Mouse (Mus musculus): ENCODE measurements around the gene Ism2. TPM values are rescaled to one million over a fixed set of nuclear protein-coding genes. Genes with fewer than 3 reads are reported as not detected.
"Not testable (repeated sequence)": the region's sequence is repeated elsewhere in the genome, so short reads cannot be mapped to it uniquely, and the experiment has no call there.

Gene Ism2
- total and polyA plus RNA-seq, 3 experiments, result 0.05 TPM; not detected in 2

GRCm38 (mm10) chr12:87327610-87328009 lies 28.1 kb upstream of the Ism2 start:
- DNase-seq (ENCODE audit: low spot score) (no peak), ATAC-seq (ENCODE audit: extremely low read depth, insufficient number of reproducible peaks, low FRiP score, poor library complexity, severe bottlenecking) (no peak)
- no peaks in the 10 kb centered on the region for H3K27me3 ChIP-seq (ENCODE audit: insufficient read depth, low read length)
- no peak for TF ChIP-seq GATA2 (IDR thresholded peaks at IDR 0.05; ENCODE audit: borderline replicate concordance, low read depth, low read length)
- TF ChIP-seq GATA1 (IDR thresholded peaks at IDR 0.05; ENCODE audit: borderline replicate concordance, low read length), result no peak
- no peak for TF ChIP-seq CTCF (IDR thresholded peaks at IDR 0.05; ENCODE audit: low read depth, low read length)
- no peak for TF ChIP-seq TAL1 (conservative IDR thresholded peaks at IDR 0.05; ENCODE audit: low read depth, low read length)
- no peak for TF ChIP-seq POLR2AphosphoS5 (IDR thresholded peaks at IDR 0.05; ENCODE audit: insufficient replicate concordance, low read depth, low read length)
- H3K9me3 ChIP-seq (replicated peaks), result no peaks in the 10 kb centered on the region
- H3K36me3 ChIP-seq (replicated peaks), result peaks cover 78% of the 10 kb centered on the region
- no peak overlapping the region for H3K4me3 ChIP-seq (ENCODE audit: low read depth, low read length)
- peaks cover 24% of the 10 kb centered on the region for H3K4me1 ChIP-seq (ENCODE audit: insufficient read depth, low read depth, low read length)

- no peak for ATAC-seq (ENCODE audit: extremely low read depth, insufficient number of reproducible peaks, low FRiP score, poor library complexity, severe bottlenecking)
- Histone ChIP-seq H3K9me3 (replicated peaks) (no peaks in the 10 kb centered on the region), H3K27me3 (ENCODE audit: insufficient read depth, low read length) (no peaks in the 10 kb centered on the region), H3K4me1 (ENCODE audit: insufficient read depth, low read depth, low read length) (peaks cover 13% of the 10 kb centered on the region), H3K36me3 (replicated peaks) (peaks cover 70% of the 10 kb centered on the region), H3K4me3 (ENCODE audit: low read depth, low read length) (no peak overlapping the region)
- TF ChIP-seq GATA1 (IDR thresholded peaks at IDR 0.05; ENCODE audit: borderline replicate concordance, low read length) (no peak), GATA2 (IDR thresholded peaks at IDR 0.05; ENCODE audit: borderline replicate concordance, low read depth, low read length) (no peak), CTCF (IDR thresholded peaks at IDR 0.05; ENCODE audit: low read depth, low read length) (no peak), POLR2AphosphoS5 (IDR thresholded peaks at IDR 0.05; ENCODE audit: insufficient replicate concordance, low read depth, low read length) (no peak), TAL1 (conservative IDR thresholded peaks at IDR 0.05; ENCODE audit: low read depth, low read length) (no peak)
- DNase-seq (ENCODE audit: low spot score), result no peak
Measured at GRCm38 (mm10) chr12:87325452-87325851, 25.9 kb upstream of the Ism2 start.

GRCm38 (mm10) chr12:87319229-87319628 lies 19.7 kb upstream of the Ism2 start:
- DNase-seq (ENCODE audit: low spot score), result no peak
- Histone ChIP-seq H3K4me1 (ENCODE audit: insufficient read depth, low read depth, low read length) (no peaks in the 10 kb centered on the region), H3K4me3 (ENCODE audit: low read depth, low read length) (no peak overlapping the region), H3K36me3 (replicated peaks) (peaks cover 60% of the 10 kb centered on the region), H3K27me3 (ENCODE audit: insufficient read depth, low read length) (no peaks in the 10 kb centered on the region), H3K9me3 (replicated peaks) (no peaks in the 10 kb centered on the region)
- TF ChIP-seq GATA1 (IDR thresholded peaks at IDR 0.05; ENCODE audit: borderline replicate concordance, low read length) (no peak), TAL1 (conservative IDR thresholded peaks at IDR 0.05; ENCODE audit: low read depth, low read length) (no peak), CTCF (IDR thresholded peaks at IDR 0.05; ENCODE audit: low read depth, low read length) (no peak), POLR2AphosphoS5 (IDR thresholded peaks at IDR 0.05; ENCODE audit: insufficient replicate concordance, low read depth, low read length) (no peak), GATA2 (IDR thresholded peaks at IDR 0.05; ENCODE audit: borderline replicate concordance, low read depth, low read length) (no peak)
- ATAC-seq (ENCODE audit: extremely low read depth, insufficient number of reproducible peaks, low FRiP score, poor library complexity, severe bottlenecking), result no peak

- Histone ChIP-seq H3K9me3 (replicated peaks) (no peaks in the 10 kb centered on the region), H3K36me3 (replicated peaks) (peaks cover 57% of the 10 kb centered on the region), H3K4me3 (ENCODE audit: low read depth, low read length) (no peak overlapping the region), H3K4me1 (ENCODE audit: insufficient read depth, low read depth, low read length) (no peaks in the 10 kb centered on the region), H3K27me3 (ENCODE audit: insufficient read depth, low read length) (no peaks in the 10 kb centered on the region)
- TF ChIP-seq POLR2AphosphoS5 (IDR thresholded peaks at IDR 0.05; ENCODE audit: insufficient replicate concordance, low read depth, low read length) (no peak), GATA2 (IDR thresholded peaks at IDR 0.05; ENCODE audit: borderline replicate concordance, low read depth, low read length) (no peak), CTCF (IDR thresholded peaks at IDR 0.05; ENCODE audit: low read depth, low read length) (no peak), GATA1 (IDR thresholded peaks at IDR 0.05; ENCODE audit: borderline replicate concordance, low read length) (no peak), TAL1 (conservative IDR thresholded peaks at IDR 0.05; ENCODE audit: low read depth, low read length) (no peak)
- no peak for DNase-seq (ENCODE audit: low spot score)
- ATAC-seq (ENCODE audit: extremely low read depth, insufficient number of reproducible peaks, low FRiP score, poor library complexity, severe bottlenecking), result no peak
Measured at GRCm38 (mm10) chr12:87317951-87318350, 18.4 kb upstream of the Ism2 start.

- no peaks in the 10 kb centered on the region for H3K4me1 ChIP-seq (ENCODE audit: insufficient read depth, low read depth, low read length)
- ATAC-seq (ENCODE audit: extremely low read depth, insufficient number of reproducible peaks, low FRiP score, poor library complexity, severe bottlenecking) (no peak), DNase-seq (ENCODE audit: low spot score) (no peak)
- no peak overlapping the region for H3K4me3 ChIP-seq (ENCODE audit: low read depth, low read length)
- TF ChIP-seq GATA2 (IDR thresholded peaks at IDR 0.05; ENCODE audit: borderline replicate concordance, low read depth, low read length) (no peak), POLR2AphosphoS5 (IDR thresholded peaks at IDR 0.05; ENCODE audit: insufficient replicate concordance, low read depth, low read length) (no peak), GATA1 (IDR thresholded peaks at IDR 0.05; ENCODE audit: borderline replicate concordance, low read length) (no peak), CTCF (IDR thresholded peaks at IDR 0.05; ENCODE audit: low read depth, low read length) (no peak), TAL1 (conservative IDR thresholded peaks at IDR 0.05; ENCODE audit: low read depth, low read length) (no peak)
- H3K27me3 ChIP-seq (ENCODE audit: insufficient read depth, low read length), result no peaks in the 10 kb centered on the region
- H3K36me3 ChIP-seq (replicated peaks), result peaks cover 75% of the 10 kb centered on the region
- H3K9me3 ChIP-seq (replicated peaks), result no peaks in the 10 kb centered on the region
Measured at GRCm38 (mm10) chr12:87313098-87313497, 13.6 kb upstream of the Ism2 start.

- DNase-seq (ENCODE audit: low spot score); ATAC-seq (ENCODE audit: extremely low read depth, insufficient number of reproducible peaks, low FRiP score, poor library complexity, severe bottlenecking): not testable (repeated sequence)
Measured at GRCm38 (mm10) chr12:87306584-87306844, 7.0 kb upstream of the Ism2 start.

More at GRCm38 (mm10) chr12:87306584-87306844, 7.0 kb upstream of the Ism2 start:
- H3K4me3 ChIP-seq (ENCODE audit: low read depth, low read length); H3K9me3 ChIP-seq (replicated peaks); H3K27me3 ChIP-seq (ENCODE audit: insufficient read depth, low read length); H3K4me1 ChIP-seq (ENCODE audit: insufficient read depth, low read depth, low read length): not testable (repeated sequence)
- peaks cover 37% of the 10 kb centered on the region for H3K36me3 ChIP-seq (replicated peaks)
